Mouse (Mus musculus): ENCODE measurements around the gene Ccdc182. TPM values are rescaled to one million over a fixed set of nuclear protein-coding genes. Genes with fewer than 3 reads are reported as not detected.

Ccdc182 gene
- total RNA-seq (2023) = not detected

GRCm38 (mm10) chr11:88293631-88294393 lies at the start of gene Ccdc182:
Gene Ccdc182, plus strand, starts transcription at chr11:88294058.

Other genes starting within 250 kb of the Ccdc182 start
- gene Srsf1, start 246.7 kb upstream of the Ccdc182 start, total RNA-seq (2023) = 100 to 1,000 TPM; 176 to 214 TPM
- gene Vezf1, start 225.8 kb upstream of the Ccdc182 start, total RNA-seq (2023) = 10 to 100 TPM; 30.6 to 31.7 TPM
- 1 to 10 TPM; 6.3 to 6.7 TPM for gene Cuedc1, start 196.0 kb upstream of the Ccdc182 start, total RNA-seq (2023)
- gene Mrps23, start 89.7 kb upstream of the Ccdc182 start, total RNA-seq (2023) = 10 to 100 TPM; 45.0 to 51.7 TPM

Data from neutrophil, adult 83 days (primary cell).